Mouse (Mus musculus): ENCODE results near the gene Adamts17. TPM values are rescaled to one million over a fixed set of nuclear protein-coding genes. Genes with fewer than 3 reads are reported as not detected.

The Adamts17 gene
- polyA plus RNA-seq, 1 experiment from 2014 or later, result 6.2 TPM

GRCm38 (mm10) chr7:67065631-67066030 is 226.1 kb downstream of the Adamts17 start:
- Histone ChIP-seq H3K4me3 (ENCODE audit: low read depth, low read length) (no peak overlapping the region), H3K27ac (ENCODE audit: low read depth, low read length) (no peak overlapping the region), H3K36me3 (ENCODE audit: control insufficient read depth, insufficient read depth, low read length) (no peaks in the 10 kb centered on the region), H3K9me3 (ENCODE audit: control insufficient read depth, low read length) (no peaks in the 10 kb centered on the region), H3K4me2 (ENCODE audit: low read depth, low read length) (no peak overlapping the region), H3K27me3 (ENCODE audit: control insufficient read depth, insufficient read depth, low read length) (no peaks in the 10 kb centered on the region), H3K4me1 (ENCODE audit: control insufficient read depth, insufficient read depth, low read length) (no peaks in the 10 kb centered on the region), H3K9ac (replicated peaks; ENCODE audit: low read depth, low read length) (no peak overlapping the region)
- ATAC-seq (ENCODE audit: low read depth), result no peak
- 92% methylated on average over 4 of the region's 4 CpGs for WGBS

GRCm38 (mm10) chr7:67072015-67072685 is 232.6 kb downstream of the Adamts17 start:
- Histone ChIP-seq H3K36me3 (ENCODE audit: control insufficient read depth, insufficient read depth, low read length) (no peaks in the 10 kb centered on the region), H3K9ac (replicated peaks; ENCODE audit: low read depth, low read length) (no peak overlapping the region), H3K27me3 (ENCODE audit: control insufficient read depth, insufficient read depth, low read length) (no peaks in the 10 kb centered on the region), H3K4me1 (ENCODE audit: control insufficient read depth, insufficient read depth, low read length) (no peaks in the 10 kb centered on the region), H3K27ac (ENCODE audit: low read depth, low read length) (no peak overlapping the region), H3K9me3 (ENCODE audit: control insufficient read depth, low read length) (no peaks in the 10 kb centered on the region), H3K4me3 (ENCODE audit: low read depth, low read length) (no peak overlapping the region), H3K4me2 (ENCODE audit: low read depth, low read length) (no peak overlapping the region)
- 83% methylated on average over 10 of the region's 10 CpGs for WGBS
- no peak for ATAC-seq (ENCODE audit: low read depth)

GRCm38 (mm10) chr7:67082751-67083150 is 243.2 kb downstream of the Adamts17 start:
- Histone ChIP-seq H3K9ac (replicated peaks; ENCODE audit: low read depth, low read length) (no peak overlapping the region), H3K4me3 (ENCODE audit: low read depth, low read length) (no peak overlapping the region), H3K4me2 (ENCODE audit: low read depth, low read length) (no peak overlapping the region), H3K27ac (ENCODE audit: low read depth, low read length) (no peak overlapping the region), H3K9me3 (ENCODE audit: control insufficient read depth, low read length) (no peaks in the 10 kb centered on the region), H3K36me3 (ENCODE audit: control insufficient read depth, insufficient read depth, low read length) (no peaks in the 10 kb centered on the region), H3K27me3 (ENCODE audit: control insufficient read depth, insufficient read depth, low read length) (no peaks in the 10 kb centered on the region), H3K4me1 (ENCODE audit: control insufficient read depth, insufficient read depth, low read length) (no peaks in the 10 kb centered on the region)
- no peak for ATAC-seq (ENCODE audit: low read depth)
- 95% methylated on average over 10 of the region's 10 CpGs for WGBS

GRCm38 (mm10) chr7:67087759-67088158 is 248.2 kb downstream of the Adamts17 start:
- Histone ChIP-seq H3K27me3 (ENCODE audit: control insufficient read depth, insufficient read depth, low read length) (no peaks in the 10 kb centered on the region), H3K4me2 (ENCODE audit: low read depth, low read length) (no peak overlapping the region), H3K36me3 (ENCODE audit: control insufficient read depth, insufficient read depth, low read length) (no peaks in the 10 kb centered on the region), H3K9me3 (ENCODE audit: control insufficient read depth, low read length) (no peaks in the 10 kb centered on the region), H3K4me1 (ENCODE audit: control insufficient read depth, insufficient read depth, low read length) (no peaks in the 10 kb centered on the region), H3K27ac (ENCODE audit: low read depth, low read length) (no peak overlapping the region), H3K4me3 (ENCODE audit: low read depth, low read length) (no peak overlapping the region), H3K9ac (replicated peaks; ENCODE audit: low read depth, low read length) (no peak overlapping the region)
- 27% methylated on average over 6 of the region's 6 CpGs for WGBS
- ATAC-seq (ENCODE audit: low read depth), result no peak

GRCm38 (mm10) chr7:67097096-67097495 is 257.6 kb downstream of the Adamts17 start:
- no peaks in the 10 kb centered on the region for H3K36me3 ChIP-seq (ENCODE audit: control insufficient read depth, insufficient read depth, low read length)
- no peaks in the 10 kb centered on the region for H3K9me3 ChIP-seq (ENCODE audit: control insufficient read depth, low read length)
- 88% methylated on average over 2 of the region's 2 CpGs for WGBS
- H3K4me2 ChIP-seq (ENCODE audit: low read depth, low read length), result no peak overlapping the region
- no peak overlapping the region for H3K4me3 ChIP-seq (ENCODE audit: low read depth, low read length)
- no peak overlapping the region for H3K9ac ChIP-seq (replicated peaks; ENCODE audit: low read depth, low read length)
- H3K4me1 ChIP-seq (ENCODE audit: control insufficient read depth, insufficient read depth, low read length), result no peaks in the 10 kb centered on the region
- H3K27me3 ChIP-seq (ENCODE audit: control insufficient read depth, insufficient read depth, low read length), result no peaks in the 10 kb centered on the region
- no peak for ATAC-seq (ENCODE audit: low read depth)
- 0 out of 2 replicates have a peak overlapping the region, but pooled peaks have one; percentile 10 for H3K27ac ChIP-seq (ENCODE audit: low read depth, low read length)

- no peaks in the 10 kb centered on the region for H3K9me3 ChIP-seq (ENCODE audit: control insufficient read depth, low read length)
- H3K4me1 ChIP-seq (ENCODE audit: control insufficient read depth, insufficient read depth, low read length), result no peaks in the 10 kb centered on the region
- no peaks in the 10 kb centered on the region for H3K27me3 ChIP-seq (ENCODE audit: control insufficient read depth, insufficient read depth, low read length)
- no peak overlapping the region for H3K27ac ChIP-seq (ENCODE audit: low read depth, low read length)
- no peaks in the 10 kb centered on the region for H3K36me3 ChIP-seq (ENCODE audit: control insufficient read depth, insufficient read depth, low read length)
- H3K9ac ChIP-seq (replicated peaks; ENCODE audit: low read depth, low read length), result no peak overlapping the region
- WGBS, result 86% methylated on average over 3 of the region's 3 CpGs
- H3K4me3 ChIP-seq (ENCODE audit: low read depth, low read length), result no peak overlapping the region
- ATAC-seq (ENCODE audit: low read depth), result no peak
- H3K4me2 ChIP-seq (ENCODE audit: low read depth, low read length), result no peak overlapping the region
These were observed 262.0 kb downstream of the Adamts17 start for GRCm38 (mm10) chr7:67101418-67101973.

GRCm38 (mm10) chr7:67110551-67111159 is 271.1 kb downstream of the Adamts17 start:
- Histone ChIP-seq H3K4me1 (ENCODE audit: control insufficient read depth, insufficient read depth, low read length) (0 out of 2 replicates have a peak, but pooled peaks cover 6% of the 10 kb centered on the region), H3K36me3 (ENCODE audit: control insufficient read depth, insufficient read depth, low read length) (no peaks in the 10 kb centered on the region), H3K27me3 (ENCODE audit: control insufficient read depth, insufficient read depth, low read length) (no peaks in the 10 kb centered on the region), H3K4me3 (ENCODE audit: low read depth, low read length) (no peak overlapping the region), H3K27ac (ENCODE audit: low read depth, low read length) (peak overlapping the region; percentile 55; the same call in 1 of the 2 replicates), H3K9me3 (ENCODE audit: control insufficient read depth, low read length) (no peaks in the 10 kb centered on the region), H3K4me2 (ENCODE audit: low read depth, low read length) (no peak overlapping the region), H3K9ac (replicated peaks; ENCODE audit: low read depth, low read length) (no peak overlapping the region)
- ATAC-seq (ENCODE audit: low read depth), result peak; percentile 91
- WGBS, result 51% methylated on average over 12 of the region's 12 CpGs

GRCm38 (mm10) chr7:67112495-67113216 is 273.1 kb downstream of the Adamts17 start:
- no peak overlapping the region for H3K4me2 ChIP-seq (ENCODE audit: low read depth, low read length)
- H3K4me3 ChIP-seq (ENCODE audit: low read depth, low read length), result no peak overlapping the region
- H3K36me3 ChIP-seq (ENCODE audit: control insufficient read depth, insufficient read depth, low read length), result no peaks in the 10 kb centered on the region
- H3K4me1 ChIP-seq (ENCODE audit: control insufficient read depth, insufficient read depth, low read length), result 0 out of 2 replicates have a peak, but pooled peaks cover 6% of the 10 kb centered on the region
- no peak for ATAC-seq (ENCODE audit: low read depth)
- H3K27ac ChIP-seq (ENCODE audit: low read depth, low read length), result no peak overlapping the region
- H3K27me3 ChIP-seq (ENCODE audit: control insufficient read depth, insufficient read depth, low read length), result no peaks in the 10 kb centered on the region
- H3K9ac ChIP-seq (replicated peaks; ENCODE audit: low read depth, low read length), result no peak overlapping the region
- H3K9me3 ChIP-seq (ENCODE audit: control insufficient read depth, low read length), result no peaks in the 10 kb centered on the region
- WGBS, result 68% methylated on average over 14 of the region's 14 CpGs

- no peaks in the 10 kb centered on the region for H3K36me3 ChIP-seq (ENCODE audit: control insufficient read depth, insufficient read depth, low read length)
- ATAC-seq (ENCODE audit: low read depth), result no peak
- no peaks in the 10 kb centered on the region for H3K27me3 ChIP-seq (ENCODE audit: control insufficient read depth, insufficient read depth, low read length)
- H3K9ac ChIP-seq (replicated peaks; ENCODE audit: low read depth, low read length), result no peak overlapping the region
- no peak overlapping the region for H3K27ac ChIP-seq (ENCODE audit: low read depth, low read length)
- no peak overlapping the region for H3K4me2 ChIP-seq (ENCODE audit: low read depth, low read length)
- H3K4me3 ChIP-seq (ENCODE audit: low read depth, low read length), result no peak overlapping the region
- 0 out of 2 replicates have a peak, but pooled peaks cover 6% of the 10 kb centered on the region for H3K4me1 ChIP-seq (ENCODE audit: control insufficient read depth, insufficient read depth, low read length)
- WGBS, result 94% methylated on average over 3 of the region's 3 CpGs
- H3K9me3 ChIP-seq (ENCODE audit: control insufficient read depth, low read length), result no peaks in the 10 kb centered on the region
These were observed 274.5 kb downstream of the Adamts17 start for GRCm38 (mm10) chr7:67114056-67114455.
